Mouse (Mus musculus): Measurements from ENCODE around the gene Rpl41. TPM values are rescaled to one million over a fixed set of nuclear protein-coding genes. Genes with fewer than 3 reads are reported as not detected.

Gene Rpl41
- total RNA-seq, 2 experiments from 2014 or later = 1,490 to 1,551 TPM

Small RNA genes lying within 50 kb of the gene (microRNA-seq; reads per million reads assigned to microRNA genes)
- gene Gm47275 = 0 reads per million in 2 experiments
- 0.27 to 1.1 reads per million in 2 experiments for gene Mir6916
- gene Mir6917 = 0 reads per million in 2 experiments

Other genes starting within 250 kb of the Rpl41 start
- 1 to 10 TPM; 4.5 to 6.0 TPM for gene Pan2, start 246.0 kb downstream of the Rpl41 start, total RNA-seq (2021)
- 10 to 100 TPM; 62.2 to 66.6 TPM for gene Cnpy2, start 226.8 kb downstream of the Rpl41 start, total RNA-seq (2021)
- 1,000 to 10,000 TPM; 1,006 to 1,090 TPM for gene Cs, start 211.6 kb downstream of the Rpl41 start, total RNA-seq (2021)
- 100 to 1,000 TPM; 365 to 392 TPM for gene Coq10a, start 180.3 kb downstream of the Rpl41 start, total RNA-seq (2021)
- gene Ankrd52, start 172.2 kb downstream of the Rpl41 start, total RNA-seq (2021) = 10 to 100 TPM; 38.1 to 40.3 TPM
- not detected for gene Slc39a5, start 148.1 kb downstream of the Rpl41 start, total RNA-seq (2021)
- gene Nabp2, start 137.8 kb downstream of the Rpl41 start, total RNA-seq (2021) = 10 to 100 TPM; 41.0 to 42.8 TPM
- gene Rnf41, start 137.6 kb downstream of the Rpl41 start, total RNA-seq (2021) = 10 to 100 TPM; 16.6 to 17.2 TPM
- 10 to 100 TPM; 75.4 to 75.8 TPM for gene Smarcc2, start 90.1 kb downstream of the Rpl41 start, total RNA-seq (2021)
- 100 to 1,000 TPM; 253 to 273 TPM for gene Myl6, start 55.2 kb downstream of the Rpl41 start, total RNA-seq (2021)
- gene Myl6b, start 50.6 kb downstream of the Rpl41 start, total RNA-seq (2021) = 1 to 10 TPM; 3.2 to 3.3 TPM
- gene Esyt1, start 23.4 kb downstream of the Rpl41 start, total RNA-seq (2021) = 10 to 100 TPM; 15.9 to 19.9 TPM
- 1 to 10 TPM; 7.7 to 8.2 TPM for gene Zc3h10, start 1.5 kb downstream of the Rpl41 start, total RNA-seq (2021)
- gene Pa2g4, start 16.7 kb upstream of the Rpl41 start, total RNA-seq (2021) = 10 to 100 TPM; 43.1 to 46.0 TPM
- gene Erbb3, start 40.3 kb upstream of the Rpl41 start, total RNA-seq (2021) = 1 to 10 TPM; 6.4 to 8.6 TPM
- gene Rps26, start 77.4 kb upstream of the Rpl41 start, total RNA-seq (2021) = 100 to 1,000 TPM; 257 to 282 TPM
- 1 to 10 TPM; 1.7 to 1.8 TPM for gene Ikzf4, start 96.7 kb upstream of the Rpl41 start, total RNA-seq (2021)
- gene Suox, start 124.8 kb upstream of the Rpl41 start, total RNA-seq (2021) = 10 to 100 TPM; 22.3 to 28.2 TPM
- gene Rab5b, start 147.0 kb upstream of the Rpl41 start, total RNA-seq (2021) = 10 to 100 TPM; 76.5 to 84.4 TPM
- 1 to 10 TPM in 1 of 2 experiments, under 1 TPM in 1; 0.65 to 1.1 TPM for gene Pmel, start 154.9 kb upstream of the Rpl41 start, total RNA-seq (2021)
- 1 to 10 TPM; 8.2 to 9.1 TPM for gene Cdk2, start 155.7 kb upstream of the Rpl41 start, total RNA-seq (2021)
- 10 to 100 TPM; 11.5 to 16.1 TPM for gene Dgka, start 195.6 kb upstream of the Rpl41 start, total RNA-seq (2021)
- 10 to 100 TPM in 1 of 2 experiments, 1 to 10 TPM in 1; 10.0 to 10.1 TPM for gene Pym1, start 198.6 kb upstream of the Rpl41 start, total RNA-seq (2021)
- 1 to 10 TPM; 1.9 to 3.7 TPM for gene Mmp19, start 241.6 kb upstream of the Rpl41 start, total RNA-seq (2021)

Measured in heart, adult 18-20 months (tissue).